Mouse (Mus musculus) kidney, adult 2 months (tissue): ENCODE measurements around the gene Ext2.

Source experiments
- CTCF ChIP-seq: fragments of 200-500 bp; conservative IDR thresholded peaks from 2 replicates; pipeline ENCODE4 v1.5.1; 2011; ENCODE audit warnings: low read depth, mild to moderate bottlenecking, control low read depth, low read length, moderate library complexity, mixed read lengths; ENCODE audit not compliant: insufficient read depth, insufficient read length
- POLR2A ChIP-seq: fragments of 200-500 bp; IDR thresholded peaks from one replicate; pipeline ENCODE4 v1.6.1; 2011; ENCODE audit warnings: low read depth, low read length, control low read depth

DNA sequence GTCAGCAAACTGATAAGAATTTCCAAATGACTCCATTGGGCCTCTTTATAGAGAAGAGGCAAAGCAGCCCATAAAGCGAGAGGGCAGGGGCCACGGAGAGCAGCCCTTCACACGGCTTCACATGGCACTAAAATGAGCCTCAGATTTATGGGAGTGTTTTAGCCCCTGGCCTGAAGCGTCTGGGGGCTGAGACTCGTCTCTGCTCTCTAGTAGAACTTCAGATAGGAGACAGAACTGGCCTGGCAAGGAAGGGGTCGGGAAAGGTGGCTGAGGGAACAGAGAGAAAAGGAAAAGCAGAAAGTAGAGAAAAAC lies 42.5 kb downstream of the Ext2 start:
- TF ChIP-seq POLR2A (no peak), CTCF (no peak)
